Mouse (Mus musculus): ENCODE measurements around the gene Clk2. TPM values are rescaled to one million over a fixed set of nuclear protein-coding genes. Genes with fewer than 3 reads are reported as not detected.
A peak's percentile ranks its signal among the peaks of the same experiment; 100 is the strongest.

The Clk2 gene
- polyA plus RNA-seq, 2 experiments, result 26.5 to 152 TPM

DNA sequence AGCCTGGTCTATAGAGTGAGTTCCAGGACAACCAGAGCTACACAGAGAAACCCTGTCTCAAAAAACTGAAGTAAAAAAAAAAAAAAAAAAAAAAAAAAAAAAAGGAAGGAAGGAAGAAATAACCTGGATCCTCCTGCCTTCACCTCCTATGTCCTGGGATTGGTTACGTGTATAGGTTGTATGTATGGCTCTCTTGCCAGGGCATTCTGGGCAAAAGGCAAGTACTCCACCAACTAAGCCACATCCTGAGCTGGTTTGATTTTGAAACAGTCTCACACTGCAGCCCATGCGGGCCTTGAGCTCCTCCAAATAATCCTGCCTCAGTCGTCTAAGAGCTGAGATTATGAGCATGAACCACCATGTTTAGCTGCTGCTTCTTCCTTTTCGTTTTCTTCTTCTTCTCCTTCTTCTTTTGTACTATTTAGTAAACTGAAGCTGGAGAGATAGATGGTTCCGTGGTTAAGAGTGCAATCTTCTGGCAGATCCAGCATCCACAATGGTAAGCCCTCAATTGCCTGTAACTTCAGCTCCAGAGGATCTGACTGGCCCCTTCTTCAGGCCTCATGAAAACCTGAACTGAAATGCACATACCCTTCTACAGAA is 851 bp upstream of the Clk2 start:
- Histone ChIP-seq H3K36me3 (ENCODE audit: control insufficient read depth, insufficient read depth, low read length) (peaks cover 25% of the 10 kb centered on the region), H3K4me2 (replicated peaks; ENCODE audit: low read depth, low read length, severe bottlenecking) (peak overlapping the region; percentile 47), H3K9ac (ENCODE audit: low read depth, low read length, severe bottlenecking) (peak overlapping the region; percentile 96; the same call in 1 of the 2 replicates), H3K27ac (replicated peaks; ENCODE audit: low read depth, low read length) (no peak overlapping the region), H3K4me3 (replicated peaks; ENCODE audit: low read length) (peak overlapping the region; percentile 81), H3K27me3 (ENCODE audit: control insufficient read depth, insufficient read depth, low read length) (peaks cover 9% of the 10 kb centered on the region), H3K9me3 (ENCODE audit: control insufficient read depth, low read length) (no peaks in the 10 kb centered on the region), H3K4me1 (ENCODE audit: control insufficient read depth, insufficient read depth, low read length) (peaks cover 21% of the 10 kb centered on the region)
- no peak for DNase-seq (ENCODE audit: low spot score)
- no peak for TF ChIP-seq POLR2A (IDR thresholded peaks at IDR 0.05; ENCODE audit: borderline replicate concordance, extremely low read depth, insufficient read depth, insufficient read length)
- 70% methylated on average over 5 of the region's 5 CpGs for WGBS
- no peak for ATAC-seq (ENCODE audit: low FRiP score, low read depth)

DNA sequence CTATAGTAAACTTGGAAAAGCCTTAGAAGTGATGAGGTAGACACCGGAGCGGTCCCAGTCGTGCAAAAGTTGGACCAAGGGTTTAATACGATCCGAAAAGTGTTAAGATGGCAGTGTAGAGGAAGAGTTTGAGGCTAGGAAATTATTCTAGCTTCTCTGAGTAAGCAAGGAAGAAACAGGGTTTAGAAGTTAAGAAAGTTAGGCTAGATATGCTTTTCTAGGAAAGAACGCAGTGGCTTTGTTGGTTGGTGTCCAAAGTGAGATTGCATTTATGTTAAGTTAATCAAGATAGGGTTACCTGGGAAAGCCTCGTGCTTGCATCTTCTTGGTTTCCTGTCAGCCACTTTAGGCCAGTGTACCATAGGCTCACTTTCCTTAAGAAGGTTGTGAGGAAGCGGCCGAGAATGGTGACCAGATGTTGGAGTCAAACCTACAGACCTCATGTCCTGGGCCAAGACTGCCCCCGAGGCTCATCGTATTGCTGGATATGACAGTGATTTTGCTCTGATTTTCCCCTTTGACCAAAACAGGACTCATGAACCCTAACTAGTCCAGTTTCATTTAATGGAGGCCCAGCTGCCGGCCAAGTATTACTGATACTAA is 774 bp downstream of the Clk2 start:
- TF ChIP-seq POLR2A (IDR thresholded peaks at IDR 0.05; ENCODE audit: borderline replicate concordance, extremely low read depth, insufficient read depth, insufficient read length), result no peak
- WGBS, result 16% methylated on average over 12 of the region's 12 CpGs
- H3K27ac ChIP-seq (replicated peaks; ENCODE audit: low read depth, low read length), result peak overlapping the region; percentile 97
- peak overlapping the region; percentile 96 for H3K9ac ChIP-seq (ENCODE audit: low read depth, low read length, severe bottlenecking)
- H3K27me3 ChIP-seq (ENCODE audit: control insufficient read depth, insufficient read depth, low read length), result no peaks in the 10 kb centered on the region
- peaks cover 12% of the 10 kb centered on the region for H3K4me1 ChIP-seq (ENCODE audit: control insufficient read depth, insufficient read depth, low read length)
- peak overlapping the region; percentile 81 for H3K4me3 ChIP-seq (replicated peaks; ENCODE audit: low read length)
- ATAC-seq (ENCODE audit: low FRiP score, low read depth) (no peak), DNase-seq (ENCODE audit: low spot score) (no peak)
- H3K9me3 ChIP-seq (ENCODE audit: control insufficient read depth, low read length), result no peaks in the 10 kb centered on the region
- H3K4me2 ChIP-seq (replicated peaks; ENCODE audit: low read depth, low read length, severe bottlenecking), result peak overlapping the region; percentile 47
- peaks cover 41% of the 10 kb centered on the region for H3K36me3 ChIP-seq (ENCODE audit: control insufficient read depth, insufficient read depth, low read length)

DNA sequence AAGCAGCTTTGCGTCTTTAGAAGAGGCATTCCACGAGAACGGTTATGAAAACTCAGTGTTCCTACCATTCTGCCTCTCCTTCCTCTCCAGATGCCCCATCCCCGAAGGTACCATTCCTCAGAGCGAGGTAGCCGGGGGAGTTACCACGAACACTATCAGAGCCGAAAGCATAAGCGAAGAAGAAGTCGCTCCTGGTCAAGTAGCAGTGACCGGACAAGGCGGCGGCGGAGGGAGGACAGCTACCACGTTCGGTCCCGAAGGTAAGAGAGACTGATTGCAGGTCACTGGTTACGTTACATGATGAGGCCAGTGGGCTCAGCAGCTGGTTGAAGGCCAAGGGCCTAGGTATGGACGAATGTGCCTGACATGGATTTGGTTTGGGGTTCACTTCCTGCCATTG is 2.4 kb downstream of the Clk2 start:
- ATAC-seq (ENCODE audit: low FRiP score, low read depth) (no peak), DNase-seq (ENCODE audit: low spot score) (no peak)
- no peaks in the 10 kb centered on the region for H3K27me3 ChIP-seq (ENCODE audit: control insufficient read depth, insufficient read depth, low read length)
- H3K9me3 ChIP-seq (ENCODE audit: control insufficient read depth, low read length), result no peaks in the 10 kb centered on the region
- no peak overlapping the region for H3K9ac ChIP-seq (ENCODE audit: low read depth, low read length, severe bottlenecking)
- H3K4me3 ChIP-seq (replicated peaks; ENCODE audit: low read length), result no peak overlapping the region
- peaks cover 56% of the 10 kb centered on the region for H3K36me3 ChIP-seq (ENCODE audit: control insufficient read depth, insufficient read depth, low read length)
- peaks cover 12% of the 10 kb centered on the region for H3K4me1 ChIP-seq (ENCODE audit: control insufficient read depth, insufficient read depth, low read length)
- WGBS, result 92% methylated on average over 19 of the region's 19 CpGs
- no peak overlapping the region for H3K27ac ChIP-seq (replicated peaks; ENCODE audit: low read depth, low read length)
- TF ChIP-seq POLR2A (IDR thresholded peaks at IDR 0.05; ENCODE audit: borderline replicate concordance, extremely low read depth, insufficient read depth, insufficient read length), result no peak
- H3K4me2 ChIP-seq (replicated peaks; ENCODE audit: low read depth, low read length, severe bottlenecking), result no peak overlapping the region

DNA sequence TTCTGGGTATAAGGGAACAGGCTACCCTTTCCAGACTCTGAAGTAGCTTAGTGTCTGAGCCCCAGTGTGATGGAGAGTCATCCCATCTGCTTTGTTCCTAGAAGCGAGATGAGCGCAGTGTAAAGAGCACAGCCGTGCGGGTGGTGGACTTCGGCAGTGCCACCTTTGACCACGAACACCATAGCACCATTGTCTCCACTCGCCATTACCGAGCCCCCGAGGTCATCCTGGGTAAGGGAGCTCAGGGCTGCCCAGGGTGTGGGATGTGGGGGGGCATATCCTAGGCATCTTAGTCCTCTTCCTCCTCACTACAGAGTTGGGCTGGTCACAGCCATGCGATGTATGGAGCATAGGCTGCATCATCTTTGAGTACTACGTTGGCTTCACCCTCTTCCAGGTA is 10.2 kb downstream of the Clk2 start:
- Histone ChIP-seq H3K4me3 (replicated peaks; ENCODE audit: low read length) (no peak overlapping the region), H3K27me3 (ENCODE audit: control insufficient read depth, insufficient read depth, low read length) (no peaks in the 10 kb centered on the region), H3K27ac (replicated peaks; ENCODE audit: low read depth, low read length) (no peak overlapping the region), H3K9me3 (ENCODE audit: control insufficient read depth, low read length) (no peaks in the 10 kb centered on the region), H3K36me3 (ENCODE audit: control insufficient read depth, insufficient read depth, low read length) (peaks cover 78% of the 10 kb centered on the region), H3K9ac (ENCODE audit: low read depth, low read length, severe bottlenecking) (no peak overlapping the region), H3K4me2 (replicated peaks; ENCODE audit: low read depth, low read length, severe bottlenecking) (no peak overlapping the region), H3K4me1 (ENCODE audit: control insufficient read depth, insufficient read depth, low read length) (peaks cover 7% of the 10 kb centered on the region)
- WGBS, result 92% methylated on average over 11 of the region's 11 CpGs
- ATAC-seq (ENCODE audit: low FRiP score, low read depth) (no peak), DNase-seq (ENCODE audit: low spot score) (no peak)
- no peak for TF ChIP-seq POLR2A (IDR thresholded peaks at IDR 0.05; ENCODE audit: borderline replicate concordance, extremely low read depth, insufficient read depth, insufficient read length)

DNA sequence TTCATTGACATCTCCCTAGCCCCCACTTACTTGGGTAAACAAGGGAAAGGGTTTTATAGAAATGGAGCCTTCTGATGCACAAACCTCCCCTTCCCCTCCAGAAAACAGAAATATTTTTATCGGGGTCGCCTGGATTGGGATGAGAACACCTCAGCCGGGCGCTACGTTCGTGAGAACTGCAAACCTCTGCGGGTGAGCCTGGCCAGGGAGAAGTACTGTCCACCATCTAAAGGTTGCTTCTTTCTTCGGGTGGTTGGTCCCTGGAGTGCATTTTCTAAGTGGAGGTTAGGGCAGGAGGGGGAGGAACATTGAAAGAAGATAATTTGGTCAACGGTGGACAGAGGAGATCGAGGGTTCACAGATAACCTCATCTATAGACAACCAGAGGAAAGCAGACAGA is 10.9 kb downstream of the Clk2 start:
- peaks cover 78% of the 10 kb centered on the region for H3K36me3 ChIP-seq (ENCODE audit: control insufficient read depth, insufficient read depth, low read length)

More for the DNA sequence above, 10.9 kb downstream of the Clk2 start:
- Histone ChIP-seq H3K9me3 (ENCODE audit: control insufficient read depth, low read length) (no peaks in the 10 kb centered on the region), H3K4me3 (replicated peaks; ENCODE audit: low read length) (no peak overlapping the region), H3K27ac (replicated peaks; ENCODE audit: low read depth, low read length) (no peak overlapping the region), H3K27me3 (ENCODE audit: control insufficient read depth, insufficient read depth, low read length) (no peaks in the 10 kb centered on the region), H3K4me2 (replicated peaks; ENCODE audit: low read depth, low read length, severe bottlenecking) (no peak overlapping the region), H3K4me1 (ENCODE audit: control insufficient read depth, insufficient read depth, low read length) (peaks cover 7% of the 10 kb centered on the region), H3K9ac (ENCODE audit: low read depth, low read length, severe bottlenecking) (no peak overlapping the region)
- ATAC-seq (ENCODE audit: low FRiP score, low read depth), result no peak
- DNase-seq (ENCODE audit: low spot score), result no peak
- 91% methylated on average over 10 of the region's 10 CpGs for WGBS
- no peak for TF ChIP-seq POLR2A (IDR thresholded peaks at IDR 0.05; ENCODE audit: borderline replicate concordance, extremely low read depth, insufficient read depth, insufficient read length)
